Mouse (Mus musculus) forebrain, postnatal 0 days (tissue): ENCODE measurements around the gene Nup98. TPM values are rescaled to one million over a fixed set of nuclear protein-coding genes. Genes with fewer than 3 reads are reported as not detected.

Experiments
- ATAC-seq: fragments of 200-750 bp; cut with Nextera tagmentation; 2 replicates; pipeline ENCODE4 v1.8.0; 2017; ENCODE audit warnings: mild to moderate bottlenecking, moderate library complexity
- DNase-seq: peaks from one replicate; pipeline ENCODE4 v3.0.0-alpha.2; 2015
- H3K27ac ChIP-seq: fragments of 300-500 bp; sonication (generic); 2 replicates; pipeline ENCODE4 v1.5.1; 2014; ENCODE audit warnings: low read depth, mild to moderate bottlenecking, antibody characterized with exemption, low read length, moderate library complexity, mixed read lengths
- H3K27me3 ChIP-seq: fragments of 300-500 bp; sonication (generic); 2 replicates; pipeline ENCODE4 v1.6.1; 2014; ENCODE audit warnings: mild to moderate bottlenecking, low read length, mixed read lengths; ENCODE audit not compliant: insufficient read depth
- H3K36me3 ChIP-seq: fragments of 300-500 bp; sonication (generic); 2 replicates; pipeline ENCODE4 v1.6.1; 2014; ENCODE audit warnings: mild to moderate bottlenecking, moderate library complexity; ENCODE audit not compliant: insufficient read depth
- H3K4me1 ChIP-seq: fragments of 300-500 bp; sonication (generic); 2 replicates; pipeline ENCODE4 v1.6.1; 2014; ENCODE audit warnings: antibody characterized with exemption; ENCODE audit not compliant: insufficient read depth
- H3K4me2 ChIP-seq: fragments of 300-500 bp; sonication (generic); 2 replicates; pipeline ENCODE4 v1.6.1; 2014; ENCODE audit warnings: low read depth, mild to moderate bottlenecking, moderate library complexity
- H3K4me3 ChIP-seq: fragments of 300-500 bp; sonication (generic); 2 replicates; pipeline ENCODE4 v1.5.1; 2014; ENCODE audit warnings: low read depth, low read length, mixed read lengths
- H3K9ac ChIP-seq: fragments of 300-500 bp; sonication (generic); 2 replicates; pipeline ENCODE4 v1.6.1; 2014; ENCODE audit warnings: mild to moderate bottlenecking
- H3K9me3 ChIP-seq: fragments of 300-500 bp; sonication (generic); 2 replicates; pipeline ENCODE4 v1.6.1; 2016; ENCODE audit warnings: low read length
- CTCF ChIP-seq: sonication (generic); IDR thresholded peaks from 2 replicates; pipeline ENCODE4 v1.5.1; 2016; ENCODE audit warnings: antibody characterized with exemption, control low read depth, low read depth
- WGBS: fragments of 180-500 bp; shearing (Covaris S2); extraction: QIAGEN DNeasy Blood & Tissue Kit; methylation state at CpG from one replicate; pipeline ENCODE4 v1.1.7; 2014; 5-methylcytosine and 5-hydroxymethylcytosine counted together
- polyA plus RNA-seq: library from polyadenylated mRNA; unstranded; fragments of >200 nt; fragmentation: Nextera tagmentation; extraction: Ambion mirVana; gene quantifications from 2 replicates; pipeline ENCODE4 v1.2.1, GENCODE M21; 2015
- total RNA-seq: library from RNA; depleted of rRNA; stranded (reverse); fragments of >200 nt; gene quantifications from 2 replicates; pipeline ENCODE4 v1.2.3, GENCODE M21; 2014

The Nup98 gene
- total and polyA plus RNA-seq, 2 experiments from 2014 or later: 9.5 to 40.9 TPM

- TF ChIP-seq CTCF: no peak
- Histone ChIP-seq H3K9ac (no peak overlapping the region), H3K4me3 (no peak overlapping the region), H3K4me1 (no peaks in the 10 kb centered on the region), H3K27me3 (no peaks in the 10 kb centered on the region), H3K36me3 (peaks cover 40% of the 10 kb centered on the region), H3K4me2 (no peak overlapping the region), H3K9me3 (no peaks in the 10 kb centered on the region), H3K27ac (no peak overlapping the region)
- ATAC-seq (no peak), DNase-seq (no peak)
- 74% methylated on average over 6 of the region's 6 CpGs for WGBS
Observed at GRCm38 (mm10) chr7:102117382-102117781, 92.6 kb downstream of the Nup98 start.

- DNase-seq (no peak), ATAC-seq (no peak)
- H3K4me3 ChIP-seq: no peak within 1 kb of the TSS
- WGBS: 46% methylated on average over 7 of the region's 7 CpGs
- no peak within 1 kb of the TSS for H3K27ac ChIP-seq
- H3K4me1 ChIP-seq: no peaks in the 10 kb centered on the region
- H3K9me3 ChIP-seq: no peaks in the 10 kb centered on the region
- no peak within 1 kb of the TSS for H3K9ac ChIP-seq
- no peak for TF ChIP-seq CTCF
- no peaks in the 10 kb centered on the region for H3K27me3 ChIP-seq
- peaks cover 34% of the 10 kb centered on the region for H3K36me3 ChIP-seq
- H3K4me2 ChIP-seq: no peak within 1 kb of the TSS
Observed at GRCm38 (mm10) chr7:102116579-102117331, 93.2 kb downstream of the Nup98 start, which contains the start of gene Chrna10. Gene Chrna10, minus strand, starts transcription at chr7:102116828.

GRCm38 (mm10) chr7:102113151-102113729 lies 96.7 kb downstream of the Nup98 start:
- Histone ChIP-seq H3K4me3 (no peak overlapping the region), H3K9me3 (no peaks in the 10 kb centered on the region), H3K27me3 (no peaks in the 10 kb centered on the region), H3K4me2 (no peak overlapping the region), H3K36me3 (0 out of 2 replicates have a peak, but pooled peaks cover under 1% of the 10 kb centered on the region), H3K4me1 (no peaks in the 10 kb centered on the region), H3K9ac (no peak overlapping the region), H3K27ac (no peak overlapping the region)
- no peak for TF ChIP-seq CTCF
- WGBS: 89% methylated on average over 45 of the region's 45 CpGs
- ATAC-seq (no peak), DNase-seq (no peak)

- Histone ChIP-seq H3K4me1 (no peaks in the 10 kb centered on the region), H3K4me2 (no peak overlapping the region), H3K27me3 (no peaks in the 10 kb centered on the region), H3K9ac (no peak overlapping the region), H3K9me3 (no peaks in the 10 kb centered on the region), H3K4me3 (no peak overlapping the region), H3K36me3 (no peaks in the 10 kb centered on the region), H3K27ac (no peak overlapping the region)
- DNase-seq: no peak
- ATAC-seq: no peak
- WGBS: 87% methylated on average over 4 of the region's 4 CpGs
- no peak for TF ChIP-seq CTCF
Observed at GRCm38 (mm10) chr7:102109746-102110145, 100.2 kb downstream of the Nup98 start.

GRCm38 (mm10) chr7:102109171-102109570 lies 100.8 kb downstream of the Nup98 start, which contains the start of gene Art5:
Gene Art5, minus strand, starts transcription at chr7:102109489.
- Histone ChIP-seq H3K27ac (no peak within 1 kb of the TSS), H3K9me3 (no peaks in the 10 kb centered on the region), H3K27me3 (no peaks in the 10 kb centered on the region), H3K4me3 (no peak within 1 kb of the TSS), H3K4me2 (no peak within 1 kb of the TSS), H3K36me3 (no peaks in the 10 kb centered on the region), H3K9ac (no peak within 1 kb of the TSS), H3K4me1 (no peaks in the 10 kb centered on the region)
- ATAC-seq (no peak), DNase-seq (no peak)
- TF ChIP-seq CTCF: no peak
- 79% methylated on average over 7 of the region's 7 CpGs for WGBS

DNA sequence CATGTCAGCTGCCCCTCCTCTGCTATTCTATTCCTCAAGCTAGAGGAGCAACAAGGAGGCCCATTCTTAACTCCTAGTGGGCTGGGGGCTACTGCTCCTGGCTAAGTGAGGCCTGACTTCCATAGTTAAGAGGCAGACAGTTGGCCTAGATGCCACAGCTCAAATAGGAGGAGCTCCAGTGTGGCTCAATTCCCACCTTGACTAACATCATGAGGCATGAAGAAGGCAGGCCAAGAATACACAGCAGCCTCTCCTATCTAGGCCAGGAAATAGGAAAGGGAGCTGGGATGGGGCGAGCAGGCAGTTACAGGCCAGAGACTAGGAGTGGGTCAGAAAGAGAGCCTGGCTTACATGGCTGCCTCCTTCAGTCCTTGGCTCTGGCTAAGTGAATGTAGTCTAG lies 101.8 kb downstream of the Nup98 start:
- no peak overlapping the region for H3K4me2 ChIP-seq
- no peak for TF ChIP-seq CTCF
- no peaks in the 10 kb centered on the region for H3K27me3 ChIP-seq
- H3K9ac ChIP-seq: no peak overlapping the region
- no peaks in the 10 kb centered on the region for H3K9me3 ChIP-seq
- H3K4me1 ChIP-seq: no peaks in the 10 kb centered on the region
- DNase-seq: no peak
- H3K27ac ChIP-seq: no peak overlapping the region
- ATAC-seq: no peak
- WGBS: 83% methylated on average over 1 of the region's 1 CpGs
- no peak overlapping the region for H3K4me3 ChIP-seq
- H3K36me3 ChIP-seq: no peaks in the 10 kb centered on the region

- H3K4me2 ChIP-seq: peak overlapping the region; percentile 30
- no peak overlapping the region for H3K4me3 ChIP-seq
- H3K27ac ChIP-seq: no peak overlapping the region
- H3K36me3 ChIP-seq: no peaks in the 10 kb centered on the region
- no peaks in the 10 kb centered on the region for H3K27me3 ChIP-seq
- DNase-seq (peak; percentile 6), ATAC-seq (peak; percentile 23)
- H3K9me3 ChIP-seq: no peaks in the 10 kb centered on the region
- H3K4me1 ChIP-seq: no peaks in the 10 kb centered on the region
- TF ChIP-seq CTCF: no peak
- no peak overlapping the region for H3K9ac ChIP-seq
- WGBS: 19% methylated on average over 23 of the region's 23 CpGs
Observed at GRCm38 (mm10) chr7:102106700-102107141, 103.3 kb downstream of the Nup98 start.
